Mouse (Mus musculus) forebrain, embryonic 10.5 days (tissue): ENCODE measurements at regions not wholly inside any gene's neighbourhood (a gene's known extent, or its start where the extent isn't known, plus 50 kb on each side); places are given as distances from the start of the nearest gene placed in this dataset.
A peak's percentile ranks its signal among the peaks of the same experiment; 100 is the strongest.

Source experiments
- DNase-seq: peaks from one replicate; pipeline ENCODE4 v3.0.0-alpha.2; 2017; ENCODE audit warnings: low spot score; ENCODE audit errors: extremely low spot score
- H3K27ac ChIP-seq: fragments of 300-500 bp; sonication (generic); 2 replicates; pipeline ENCODE4 v1.5.1; 2016; ENCODE audit warnings: mild to moderate bottlenecking
- H3K27me3 ChIP-seq: fragments of 300-500 bp; sonication (generic); 2 replicates; pipeline ENCODE4 v1.6.1; 2016; ENCODE audit warnings: mild to moderate bottlenecking; ENCODE audit not compliant: poor library complexity, severe bottlenecking
- H3K36me3 ChIP-seq: fragments of 300-500 bp; sonication (generic); replicated peaks from 2 replicates; pipeline ENCODE4 v1.6.1; 2016; ENCODE audit warnings: mild to moderate bottlenecking, moderate library complexity
- H3K4me1 ChIP-seq: fragments of 300-500 bp; sonication (generic); 2 replicates; pipeline ENCODE4 v1.6.1; 2016
- H3K4me3 ChIP-seq: fragments of 300-500 bp; sonication (generic); 2 replicates; pipeline ENCODE4 v1.5.1; 2016; ENCODE audit warnings: mild to moderate bottlenecking, moderate library complexity
- H3K9me3 ChIP-seq: fragments of 300-500 bp; sonication (generic); 2 replicates; pipeline ENCODE4 v1.6.1; 2016; ENCODE audit warnings: mild to moderate bottlenecking, moderate library complexity
- WGBS: fragments of 180-500 bp; shearing (Covaris S2); methylation state at CpG from one replicate; pipeline ENCODE4 v1.1.7; 2016; 5-methylcytosine and 5-hydroxymethylcytosine counted together

GRCm38 (mm10) chr10:43676289-43676688 lies 98.2 kb downstream of the Cd24a start:
- WGBS, result 81% methylated on average over 5 of the region's 5 CpGs
- H3K27me3 ChIP-seq, result no peaks in the 10 kb centered on the region
- H3K9me3 ChIP-seq, result no peaks in the 10 kb centered on the region
- peaks cover 6% of the 10 kb centered on the region for H3K4me1 ChIP-seq
- no peak overlapping the region for H3K4me3 ChIP-seq
- no peaks in the 10 kb centered on the region for H3K36me3 ChIP-seq
- no peak for DNase-seq
- no peak overlapping the region for H3K27ac ChIP-seq

GRCm38 (mm10) chr10:43684247-43685033 lies 106.4 kb downstream of the Cd24a start:
- 36% methylated on average over 12 of the region's 12 CpGs for WGBS

GRCm38 (mm10) chr10:43689161-43689913 lies 111.3 kb downstream of the Cd24a start:
- H3K9me3 ChIP-seq, result no peaks in the 10 kb centered on the region
- H3K36me3 ChIP-seq, result no peaks in the 10 kb centered on the region
- H3K27ac ChIP-seq, result peak overlapping the region; percentile 62; the same call in 1 of the 2 replicates
- no peak overlapping the region for H3K4me3 ChIP-seq
- H3K27me3 ChIP-seq, result peaks cover 10% of the 10 kb centered on the region
- no peak for DNase-seq
- WGBS, result 18% methylated on average over 10 of the region's 10 CpGs
- H3K4me1 ChIP-seq, result peaks cover 47% of the 10 kb centered on the region

More at GRCm38 (mm10) chr10:43684247-43685033, 106.4 kb downstream of the Cd24a start:
- DNase-seq, result no peak
- peaks cover 35% of the 10 kb centered on the region for H3K4me1 ChIP-seq
- no peaks in the 10 kb centered on the region for H3K36me3 ChIP-seq
- no peaks in the 10 kb centered on the region for H3K9me3 ChIP-seq
- 0 out of 2 replicates have a peak, but pooled peaks cover 3% of the 10 kb centered on the region for H3K27me3 ChIP-seq
- peak overlapping the region; percentile 60; the same call in 1 of the 2 replicates for H3K27ac ChIP-seq
- H3K4me3 ChIP-seq, result no peak overlapping the region

GRCm38 (mm10) chr10:43689914-43690316 lies 111.8 kb downstream of the Cd24a start:
- Histone ChIP-seq H3K4me3 (no peak overlapping the region), H3K36me3 (no peaks in the 10 kb centered on the region), H3K27me3 (peaks cover 10% of the 10 kb centered on the region), H3K27ac (peak overlapping the region; percentile 62; the same call in 1 of the 2 replicates), H3K9me3 (no peaks in the 10 kb centered on the region), H3K4me1 (peaks cover 51% of the 10 kb centered on the region)
- WGBS, result 46% methylated on average over 8 of the region's 8 CpGs
- DNase-seq, result no peak

GRCm38 (mm10) chr10:43693974-43694373 lies 115.9 kb downstream of the Cd24a start:
- Histone ChIP-seq H3K36me3 (no peaks in the 10 kb centered on the region), H3K27me3 (peaks cover 7% of the 10 kb centered on the region), H3K4me1 (peaks cover 26% of the 10 kb centered on the region), H3K27ac (no peak overlapping the region), H3K9me3 (no peaks in the 10 kb centered on the region), H3K4me3 (no peak overlapping the region)
- 75% methylated on average over 5 of the region's 5 CpGs for WGBS
- no peak for DNase-seq

- WGBS, result 13% methylated on average over 6 of the region's 6 CpGs
- Histone ChIP-seq H3K27ac (no peak overlapping the region), H3K4me3 (no peak overlapping the region), H3K4me1 (peaks cover 21% of the 10 kb centered on the region), H3K36me3 (no peaks in the 10 kb centered on the region), H3K27me3 (peaks cover 7% of the 10 kb centered on the region), H3K9me3 (no peaks in the 10 kb centered on the region)
- DNase-seq, result no peak
These were observed 116.4 kb downstream of the Cd24a start for GRCm38 (mm10) chr10:43694508-43694907.

- no peaks in the 10 kb centered on the region for H3K36me3 ChIP-seq
- H3K27ac ChIP-seq, result no peak overlapping the region
- peaks cover 13% of the 10 kb centered on the region for H3K4me1 ChIP-seq
- H3K27me3 ChIP-seq, result peaks cover 7% of the 10 kb centered on the region
- WGBS, result 77% methylated on average over 10 of the region's 10 CpGs
- DNase-seq, result no peak
- H3K4me3 ChIP-seq, result no peak overlapping the region
- H3K9me3 ChIP-seq, result no peaks in the 10 kb centered on the region
These were observed 117.4 kb downstream of the Cd24a start for GRCm38 (mm10) chr10:43695470-43695869.

- Histone ChIP-seq H3K36me3 (no peaks in the 10 kb centered on the region), H3K9me3 (no peaks in the 10 kb centered on the region), H3K4me1 (peaks cover 13% of the 10 kb centered on the region), H3K27ac (no peak overlapping the region), H3K4me3 (no peak overlapping the region), H3K27me3 (no peaks in the 10 kb centered on the region)
- 93% methylated on average over 2 of the region's 2 CpGs for WGBS
- DNase-seq, result no peak
These were observed 119.8 kb downstream of the Cd24a start for GRCm38 (mm10) chr10:43697917-43698316.

- Histone ChIP-seq H3K27ac (no peak overlapping the region), H3K4me3 (no peak overlapping the region), H3K27me3 (no peaks in the 10 kb centered on the region), H3K4me1 (no peaks in the 10 kb centered on the region; the same call in 1 of the 2 replicates), H3K9me3 (no peaks in the 10 kb centered on the region), H3K36me3 (no peaks in the 10 kb centered on the region)
- 88% methylated on average over 13 of the region's 13 CpGs for WGBS
- DNase-seq, result no peak
These were observed 122.5 kb downstream of the Cd24a start for GRCm38 (mm10) chr10:43700371-43701289.

GRCm38 (mm10) chr10:43702895-43703294 lies 124.8 kb downstream of the Cd24a start:
- no peak for DNase-seq
- Histone ChIP-seq H3K9me3 (no peaks in the 10 kb centered on the region), H3K4me3 (no peak overlapping the region), H3K27ac (no peak overlapping the region), H3K36me3 (no peaks in the 10 kb centered on the region), H3K27me3 (no peaks in the 10 kb centered on the region), H3K4me1 (peaks cover 2% of the 10 kb centered on the region; the same call in 1 of the 2 replicates)
- 87% methylated on average over 5 of the region's 5 CpGs for WGBS

- Histone ChIP-seq H3K9me3 (no peaks in the 10 kb centered on the region), H3K27ac (no peak overlapping the region), H3K4me3 (no peak overlapping the region), H3K4me1 (0 out of 2 replicates have a peak, but pooled peaks cover 2% of the 10 kb centered on the region), H3K36me3 (no peaks in the 10 kb centered on the region), H3K27me3 (no peaks in the 10 kb centered on the region)
- WGBS, result 68% methylated on average over 17 of the region's 17 CpGs
- no peak for DNase-seq
These were observed 128.2 kb downstream of the Cd24a start for GRCm38 (mm10) chr10:43706001-43706988.
